Mouse (Mus musculus): ENCODE results near the gene Slc35c2. TPM values are rescaled to one million over a fixed set of nuclear protein-coding genes. Genes with fewer than 3 reads are reported as not detected.

The Slc35c2 gene
- polyA plus RNA-seq, 1 experiment, result 171 TPM

DNA sequence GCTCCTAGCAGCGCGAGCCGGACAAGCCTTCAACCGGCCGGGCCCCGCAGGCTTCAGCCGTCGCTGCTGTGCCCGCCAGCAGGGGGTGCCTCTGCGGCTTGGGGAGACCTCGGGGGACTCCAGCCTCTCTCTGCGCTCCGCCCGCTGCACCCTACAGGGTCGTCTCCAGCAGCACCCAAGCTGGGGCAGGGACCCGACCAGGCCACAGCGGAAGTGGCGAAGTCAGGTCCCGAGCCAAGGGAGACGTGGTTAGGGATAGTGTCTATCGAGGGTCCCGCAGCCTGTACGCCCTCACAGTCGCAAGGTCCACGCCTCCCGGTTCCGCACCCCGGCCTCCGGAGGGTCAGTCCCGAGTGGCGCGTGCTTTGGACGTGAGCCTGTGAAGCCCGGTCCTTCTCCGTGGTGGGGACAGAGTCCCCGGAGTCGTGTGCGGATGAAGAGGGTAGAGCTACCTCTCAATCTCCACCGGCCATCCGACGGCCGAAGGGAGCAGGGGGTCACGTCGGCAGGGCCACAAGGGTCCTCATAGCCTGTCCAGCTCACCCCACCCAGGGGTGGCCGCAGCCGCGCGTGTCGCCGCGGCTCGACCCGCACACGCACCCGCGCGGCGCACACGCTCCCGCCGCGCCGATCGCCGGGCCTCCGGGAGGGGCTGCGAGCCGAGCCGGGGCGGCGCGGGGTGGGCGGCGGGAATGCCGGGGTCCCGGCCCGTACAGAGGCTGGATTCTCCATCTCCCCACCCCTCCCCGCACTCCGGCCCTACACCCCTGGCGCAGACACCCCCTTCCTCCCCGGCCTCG lies 54.0 kb downstream of the Slc35c2 start:
- peak; percentile 45; the same call in 1 of the 2 replicates for TF ChIP-seq CTCF (IDR thresholded peaks at IDR 0.05; ENCODE audit: extremely low read depth, insufficient read length, insufficient replicate concordance, low read depth, low read length)
- TF ChIP-seq POLR2A (IDR thresholded peaks at IDR 0.05; ENCODE audit: low read depth, low read length), result no peak
- 2% methylated on average over 82 of the region's 82 CpGs for WGBS
- H3K27ac ChIP-seq (ENCODE audit: insufficient read depth, low read depth, low read length), result no peak overlapping the region
- peaks cover 53% of the 10 kb centered on the region for H3K27me3 ChIP-seq (ENCODE audit: control insufficient read depth, insufficient read depth, low read length)
- H3K36me3 ChIP-seq (ENCODE audit: control insufficient read depth, insufficient read depth, low read length), result no peaks in the 10 kb centered on the region
- H3K4me1 ChIP-seq (ENCODE audit: control insufficient read depth, insufficient read depth, insufficient read length, low read length), result peaks cover 2% of the 10 kb centered on the region
- H3K4me3 ChIP-seq (ENCODE audit: low read depth, low read length), result peak overlapping the region; percentile 46

DNA sequence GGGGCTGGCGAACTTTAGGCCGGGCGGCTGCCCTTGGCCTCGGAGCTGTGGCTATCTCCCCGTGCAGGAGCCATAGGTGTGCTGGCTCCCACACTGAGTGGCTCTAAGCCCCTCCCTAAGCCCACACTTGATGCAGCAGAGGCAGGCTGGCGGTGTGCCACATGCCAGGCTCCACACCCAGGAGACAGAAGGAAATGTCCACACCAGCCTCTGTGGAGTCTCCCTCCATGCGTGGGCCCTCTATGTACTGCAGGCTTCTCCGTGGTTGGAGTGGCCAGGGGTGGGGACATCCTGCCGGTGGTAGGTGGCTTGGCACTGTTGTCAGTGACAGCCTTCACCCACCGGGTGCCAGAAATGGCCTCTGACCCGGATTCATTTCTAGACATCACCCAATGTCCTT lies 58.6 kb downstream of the Slc35c2 start:
- TF ChIP-seq POLR2A (IDR thresholded peaks at IDR 0.05; ENCODE audit: low read depth, low read length), result no peak
- TF ChIP-seq CTCF (IDR thresholded peaks at IDR 0.05; ENCODE audit: extremely low read depth, insufficient read length, insufficient replicate concordance, low read depth, low read length), result no peak

More for the DNA sequence above, 58.6 kb downstream of the Slc35c2 start:
- H3K4me1 ChIP-seq (ENCODE audit: control insufficient read depth, insufficient read depth, insufficient read length, low read length), result peaks cover 2% of the 10 kb centered on the region; the same call in 1 of the 2 replicates
- no peak overlapping the region for H3K4me3 ChIP-seq (ENCODE audit: low read depth, low read length)
- H3K27ac ChIP-seq (ENCODE audit: insufficient read depth, low read depth, low read length), result no peak overlapping the region
- H3K27me3 ChIP-seq (ENCODE audit: control insufficient read depth, insufficient read depth, low read length), result peaks cover 23% of the 10 kb centered on the region
- 80% methylated on average over 11 of the region's 11 CpGs for WGBS
- H3K36me3 ChIP-seq (ENCODE audit: control insufficient read depth, insufficient read depth, low read length), result no peaks in the 10 kb centered on the region

Other genes with a start within 250 kb of the Slc35c2 start
- gene Cd40, start 232.2 kb downstream of the Slc35c2 start, polyA plus RNA-seq (2012; rRNA removed), result 4.7 and 6.4 TPM in 2 replicates
- not detected in 2 replicates for gene 1700025C18Rik, start 197.1 kb downstream of the Slc35c2 start, polyA plus RNA-seq (2012; rRNA removed)
- 0.08 and 0.42 TPM in 2 replicates for gene Cdh22, start 53.0 kb downstream of the Slc35c2 start, polyA plus RNA-seq (2012; rRNA removed)
- 34.3 and 66.1 TPM in 2 replicates for gene Elmo2, start 38.6 kb upstream of the Slc35c2 start, polyA plus RNA-seq (2012; rRNA removed)
- gene Zfp663, start 80.9 kb upstream of the Slc35c2 start, polyA plus RNA-seq (2012; rRNA removed), result not detected in 2 replicates
- 0.34 and 0.35 TPM in 2 replicates for gene Zfp334, start 100.4 kb upstream of the Slc35c2 start, polyA plus RNA-seq (2012; rRNA removed)
- gene Ocstamp, start 112.5 kb upstream of the Slc35c2 start, polyA plus RNA-seq (2012; rRNA removed), result 1.6 and 2.2 TPM in 2 replicates
- gene Slc13a3, start 185.4 kb upstream of the Slc35c2 start, polyA plus RNA-seq (2012; rRNA removed), result 0.03 and 0.30 TPM in 2 replicates
- 10.1 and 11.5 TPM in 2 replicates for gene Trp53rka, start 205.5 kb upstream of the Slc35c2 start, polyA plus RNA-seq (2012; rRNA removed)
- 3.9 and 6.1 TPM in 2 replicates for gene Slc2a10, start 215.9 kb upstream of the Slc35c2 start, polyA plus RNA-seq (2012; rRNA removed)